22 mouse cellular contexts compared by ENCODE assay signal in the genomic region with DNA sequence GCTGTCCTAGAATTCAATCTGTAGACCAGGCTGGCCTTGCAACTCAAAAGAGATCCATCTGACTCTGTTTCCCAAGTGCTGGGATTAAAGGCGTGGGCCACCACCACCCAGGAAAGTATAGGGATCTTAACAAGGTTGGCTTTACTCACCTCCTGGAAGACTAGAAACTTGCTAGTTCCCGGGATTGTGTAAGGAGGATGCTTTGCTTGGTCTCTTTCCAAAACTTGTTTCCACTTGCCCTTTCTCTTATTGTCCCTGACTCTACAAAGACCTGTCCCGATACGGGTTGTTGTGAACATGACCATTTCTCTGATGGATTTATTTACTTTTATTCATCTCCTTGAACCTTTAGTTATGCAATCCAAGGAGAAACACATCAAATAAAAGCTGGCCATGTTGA.
"Had no signal": no experiment of that assay in that cellular context is flagged by ENCODE, and none has a peak within 500 bp of the region (broad histone marks: within the 10 kb centered on the region; RNA-seq: fewer than 3 reads in every experiment).

No protein-coding gene starts in this region.

- H3K4me3 ChIP-seq: left cerebral cortex, adult 2 months had no signal

- H3K9me3 ChIP-seq: heart, embryonic 10.5 days; heart, embryonic 12.5 days; hindbrain, embryonic 10.5 days; hindbrain, embryonic 12.5 days; kidney, embryonic 15.5 days; limb, embryonic 10.5 days; limb, embryonic 12.5 days; liver, embryonic 15.5 days had no signal

- H3K27me3 ChIP-seq: heart, embryonic 12.5 days; hindbrain, embryonic 12.5 days; kidney, embryonic 15.5 days; limb, embryonic 12.5 days; liver, embryonic 15.5 days had no signal

- DNase-seq: gastrocnemius, postnatal 14 days; gastrocnemius, postnatal 36 days; heart, adult 18-20 months; heart, postnatal 10 days; heart, postnatal 4 days; kidney, adult 11 months; kidney, adult 2 months; kidney, postnatal 14 days; kidney, postnatal 36 days had no signal

- H3K27ac ChIP-seq: hindbrain, embryonic 10.5 days; hindbrain, embryonic 14.5 days; left cerebral cortex, adult 2 months; limb, embryonic 10.5 days; limb, embryonic 12.5 days had no signal

- ATAC-seq: hindbrain, embryonic 16.5 days; inflammation-experienced regulatory T-cells, adult 6 months; intestine, embryonic 16.5 days had no signal

- H3K9ac ChIP-seq: heart, embryonic 12.5 days; hindbrain, embryonic 12.5 days; hindbrain, embryonic 14.5 days; limb, embryonic 12.5 days had no signal
